Mouse (Mus musculus) heart, embryonic 11.5 days (tissue): ENCODE measurements at regions not wholly inside any gene's neighbourhood (a gene's known extent, or its start where the extent isn't known, plus 50 kb on each side); places are given as distances from the start of the nearest gene placed in this dataset.

Experiments used
- ATAC-seq: fragments of 200-750 bp; cut with Nextera tagmentation; replicated peaks from 2 replicates; pipeline ENCODE4 v1.8.0; 2017; ENCODE audit warnings: moderate library complexity; ENCODE audit not compliant: insufficient number of reproducible peaks, low FRiP score, low TSS enrichment
- H3K27ac ChIP-seq: fragments of 300-500 bp; sonication (generic); 2 replicates; pipeline ENCODE4 v1.5.1; 2014; ENCODE audit warnings: mild to moderate bottlenecking, low read depth, low read length
- H3K27me3 ChIP-seq: fragments of 300-500 bp; sonication (generic); 2 replicates; pipeline ENCODE4 v1.6.1; 2014; ENCODE audit warnings: mild to moderate bottlenecking, low read length, mixed read lengths; ENCODE audit not compliant: control insufficient read depth, insufficient read depth
- H3K36me3 ChIP-seq: fragments of 300-500 bp; sonication (generic); 2 replicates; pipeline ENCODE4 v1.6.1; 2014; ENCODE audit warnings: mild to moderate bottlenecking, low read length, moderate library complexity, mixed read lengths; ENCODE audit not compliant: control insufficient read depth, insufficient read depth
- H3K4me1 ChIP-seq: fragments of 300-500 bp; sonication (generic); 2 replicates; pipeline ENCODE4 v1.6.1; 2014; ENCODE audit warnings: low read length; ENCODE audit not compliant: control insufficient read depth, insufficient read depth
- H3K4me2 ChIP-seq: fragments of 300-500 bp; sonication (generic); 2 replicates; pipeline ENCODE4 v1.6.1; 2014; ENCODE audit warnings: mild to moderate bottlenecking, moderate library complexity
- H3K4me3 ChIP-seq: fragments of 300-500 bp; sonication (generic); 2 replicates; pipeline ENCODE4 v1.5.1; 2014; ENCODE audit warnings: low read depth, low read length
- H3K9ac ChIP-seq: fragments of 300-500 bp; sonication (generic); 2 replicates; pipeline ENCODE4 v1.6.1; 2014; ENCODE audit warnings: mild to moderate bottlenecking, low read depth, low read length, moderate library complexity
- H3K9me3 ChIP-seq: fragments of 300-500 bp; sonication (generic); replicated peaks from 2 replicates; pipeline ENCODE4 v1.6.1; 2016; ENCODE audit warnings: low read length; ENCODE audit not compliant: control insufficient read depth
- WGBS: fragments of 180-500 bp; shearing (Covaris S2); extraction: QIAGEN DNeasy Blood & Tissue Kit; methylation state at CpG from one replicate; pipeline ENCODE4 v1.1.7; 2014; ENCODE audit not compliant: insufficient replicate concordance; 5-methylcytosine and 5-hydroxymethylcytosine counted together

GRCm38 (mm10) chr5:111892956-111893355 lies 159.2 kb downstream of the Gm26897 start:
- no peaks in the 10 kb centered on the region for H3K36me3 ChIP-seq
- no peak overlapping the region for H3K9ac ChIP-seq
- H3K4me3 ChIP-seq: no peak overlapping the region
- 60% methylated on average over 3 of the region's 3 CpGs for WGBS
- H3K9me3 ChIP-seq: no peaks in the 10 kb centered on the region
- ATAC-seq: no peak
- H3K27ac ChIP-seq: no peak overlapping the region
- peaks cover 17% of the 10 kb centered on the region for H3K4me1 ChIP-seq
- H3K4me2 ChIP-seq: no peak overlapping the region
- H3K27me3 ChIP-seq: peaks cover 4% of the 10 kb centered on the region; the same call in 1 of the 2 replicates

- no peaks in the 10 kb centered on the region for H3K36me3 ChIP-seq
- H3K4me2 ChIP-seq: peak overlapping the region; percentile 63
- 2% methylated on average over 11 of the region's 11 CpGs for WGBS
- no peak overlapping the region for H3K9ac ChIP-seq
- H3K9me3 ChIP-seq: no peaks in the 10 kb centered on the region
- H3K4me3 ChIP-seq: peak overlapping the region; percentile 29
- H3K27me3 ChIP-seq: peaks cover 4% of the 10 kb centered on the region; the same call in 1 of the 2 replicates
- no peak overlapping the region for H3K27ac ChIP-seq
- no peak; the same call in 1 of the 2 replicates for ATAC-seq
- peaks cover 17% of the 10 kb centered on the region for H3K4me1 ChIP-seq
Observed at GRCm38 (mm10) chr5:111893905-111894311, 160.2 kb downstream of the Gm26897 start.

GRCm38 (mm10) chr5:111897568-111897967 lies 163.8 kb downstream of the Gm26897 start:
- Histone ChIP-seq H3K36me3 (no peaks in the 10 kb centered on the region), H3K9ac (no peak overlapping the region), H3K4me1 (peaks cover 14% of the 10 kb centered on the region; the same call in 1 of the 2 replicates), H3K4me3 (no peak overlapping the region), H3K27me3 (peaks cover 18% of the 10 kb centered on the region), H3K4me2 (no peak overlapping the region), H3K9me3 (no peaks in the 10 kb centered on the region), H3K27ac (no peak overlapping the region)
- WGBS: 60% methylated on average over 4 of the region's 4 CpGs
- no peak for ATAC-seq

- Histone ChIP-seq H3K9ac (no peak overlapping the region), H3K4me2 (no peak overlapping the region), H3K9me3 (no peaks in the 10 kb centered on the region), H3K4me1 (peaks cover 9% of the 10 kb centered on the region; the same call in 1 of the 2 replicates), H3K27me3 (peaks cover 22% of the 10 kb centered on the region), H3K36me3 (no peaks in the 10 kb centered on the region), H3K27ac (no peak overlapping the region), H3K4me3 (no peak overlapping the region)
- ATAC-seq: no peak
- 74% methylated on average over 12 of the region's 12 CpGs for WGBS
Observed at GRCm38 (mm10) chr5:111898482-111898881, 164.8 kb downstream of the Gm26897 start.

GRCm38 (mm10) chr5:111901197-111901596 lies 167.5 kb downstream of the Gm26897 start:
- no peaks in the 10 kb centered on the region for H3K36me3 ChIP-seq
- peaks cover 18% of the 10 kb centered on the region for H3K27me3 ChIP-seq
- H3K4me3 ChIP-seq: no peak overlapping the region
- H3K4me2 ChIP-seq: no peak overlapping the region
- H3K9ac ChIP-seq: no peak overlapping the region
- H3K27ac ChIP-seq: no peak overlapping the region
- WGBS: 48% methylated on average over 5 of the region's 5 CpGs
- H3K4me1 ChIP-seq: no peaks in the 10 kb centered on the region
- ATAC-seq: no peak
- H3K9me3 ChIP-seq: no peaks in the 10 kb centered on the region

GRCm38 (mm10) chr5:111901678-111902077 lies 168.0 kb downstream of the Gm26897 start:
- H3K27me3 ChIP-seq: peaks cover 18% of the 10 kb centered on the region
- 15% methylated on average over 5 of the region's 5 CpGs for WGBS

GRCm38 (mm10) chr5:111908085-111908484 lies 174.4 kb downstream of the Gm26897 start:
- no peak overlapping the region for H3K27ac ChIP-seq
- no peak overlapping the region for H3K9ac ChIP-seq
- WGBS: 81% methylated on average over 14 of the region's 14 CpGs
- no peaks in the 10 kb centered on the region for H3K4me1 ChIP-seq
- no peak overlapping the region for H3K4me2 ChIP-seq
- ATAC-seq: no peak
- no peaks in the 10 kb centered on the region for H3K36me3 ChIP-seq
- no peak overlapping the region for H3K4me3 ChIP-seq
- H3K27me3 ChIP-seq: peaks cover 6% of the 10 kb centered on the region; the same call in 1 of the 2 replicates
- H3K9me3 ChIP-seq: no peaks in the 10 kb centered on the region

More at GRCm38 (mm10) chr5:111901678-111902077, 168.0 kb downstream of the Gm26897 start:
- Histone ChIP-seq H3K4me3 (no peak overlapping the region), H3K36me3 (no peaks in the 10 kb centered on the region), H3K27ac (no peak overlapping the region), H3K4me1 (no peaks in the 10 kb centered on the region), H3K9ac (no peak overlapping the region), H3K4me2 (no peak overlapping the region), H3K9me3 (no peaks in the 10 kb centered on the region)
- no peak for ATAC-seq

GRCm38 (mm10) chr5:111910514-111910913 lies 176.8 kb downstream of the Gm26897 start:
- Histone ChIP-seq H3K36me3 (no peaks in the 10 kb centered on the region), H3K4me3 (no peak overlapping the region), H3K27me3 (peaks cover 5% of the 10 kb centered on the region; the same call in 1 of the 2 replicates), H3K27ac (no peak overlapping the region), H3K9ac (no peak overlapping the region), H3K9me3 (no peaks in the 10 kb centered on the region; the same call in 1 of the 2 replicates), H3K4me2 (no peak overlapping the region), H3K4me1 (no peaks in the 10 kb centered on the region)
- WGBS: 67% methylated on average over 8 of the region's 8 CpGs
- no peak for ATAC-seq

- 61% methylated on average over 7 of the region's 7 CpGs for WGBS
- no peak for ATAC-seq
- peaks cover 20% of the 10 kb centered on the region for H3K27me3 ChIP-seq
Observed at GRCm38 (mm10) chr5:111913354-111913753, 179.6 kb downstream of the Gm26897 start.

More at GRCm38 (mm10) chr5:111913354-111913753, 179.6 kb downstream of the Gm26897 start:
- Histone ChIP-seq H3K4me3 (no peak overlapping the region), H3K27ac (no peak overlapping the region), H3K9ac (no peak overlapping the region), H3K36me3 (no peaks in the 10 kb centered on the region), H3K9me3 (no peaks in the 10 kb centered on the region; the same call in 1 of the 2 replicates), H3K4me2 (no peak overlapping the region), H3K4me1 (no peaks in the 10 kb centered on the region)
